ENCODE assay signal across 16 mouse cellular contexts in genomic region chr3:57018171-57018570, GRCm38 (mm10).
"Had no signal": no experiment of that assay in that cellular context is flagged by ENCODE, and none has a peak within 500 bp of the region (broad histone marks: within the 10 kb centered on the region; RNA-seq: fewer than 3 reads in every experiment).

No protein-coding gene starts in this region.

- H3K27me3 ChIP-seq: liver, embryonic 12.5 days; midbrain, embryonic 12.5 days; neural tube, embryonic 13.5 days; neural tube, embryonic 15.5 days; stomach, embryonic 15.5 days had no signal

- DNase-seq: lung, adult 18-20 months; lung, embryonic 14.5 days; lung, postnatal 10 days; lung, postnatal 4 days; right cerebral cortex, postnatal 14 days; thymus, adult 2 months; thymus, postnatal 25 days; thymus, postnatal 4 days had no signal

- ATAC-seq: liver, embryonic 12.5 days had no signal

- H3K9ac ChIP-seq: liver, embryonic 12.5 days; liver, embryonic 14.5 days; lung, embryonic 14.5 days; midbrain, embryonic 12.5 days; neural tube, embryonic 13.5 days; neural tube, embryonic 15.5 days; stomach, embryonic 15.5 days had no signal

- H3K4me3 ChIP-seq: liver, embryonic 12.5 days; midbrain, embryonic 12.5 days; myocyte; neural tube, embryonic 13.5 days; neural tube, embryonic 15.5 days; stomach, embryonic 15.5 days had no signal

- H3K4me2 ChIP-seq: liver, embryonic 12.5 days; lung, embryonic 14.5 days; midbrain, embryonic 12.5 days; neural tube, embryonic 13.5 days; neural tube, embryonic 15.5 days; stomach, embryonic 15.5 days had no signal

- H3K9me3 ChIP-seq: liver, embryonic 12.5 days; midbrain, embryonic 12.5 days; neural tube, embryonic 13.5 days; neural tube, embryonic 15.5 days; stomach, embryonic 15.5 days had no signal

- H3K36me3 ChIP-seq: liver, embryonic 12.5 days; midbrain, embryonic 12.5 days; neural tube, embryonic 13.5 days; neural tube, embryonic 15.5 days; stomach, embryonic 15.5 days had no signal

- H3K27ac ChIP-seq: liver, embryonic 12.5 days; liver, embryonic 14.5 days; midbrain, embryonic 12.5 days; neural tube, embryonic 13.5 days; neural tube, embryonic 15.5 days; stomach, embryonic 15.5 days; stomach, postnatal 0 days had no signal

- H3K4me1 ChIP-seq: liver, embryonic 12.5 days; midbrain, embryonic 12.5 days; neural tube, embryonic 13.5 days; neural tube, embryonic 15.5 days; stomach, embryonic 15.5 days had no signal
